Mouse (Mus musculus) spleen, adult 12 weeks (tissue): Measurements from ENCODE around the gene Gpx3.
"Not testable (repeated sequence)": the region's sequence is repeated elsewhere in the genome, so short reads cannot be mapped to it uniquely, and the experiment has no call there.

ENCODE experiments used
- DNase-seq: peaks from one replicate; pipeline ENCODE4 v3.0.0; 2022; ENCODE audit warnings: low spot score

Gene Gpx3

DNA sequence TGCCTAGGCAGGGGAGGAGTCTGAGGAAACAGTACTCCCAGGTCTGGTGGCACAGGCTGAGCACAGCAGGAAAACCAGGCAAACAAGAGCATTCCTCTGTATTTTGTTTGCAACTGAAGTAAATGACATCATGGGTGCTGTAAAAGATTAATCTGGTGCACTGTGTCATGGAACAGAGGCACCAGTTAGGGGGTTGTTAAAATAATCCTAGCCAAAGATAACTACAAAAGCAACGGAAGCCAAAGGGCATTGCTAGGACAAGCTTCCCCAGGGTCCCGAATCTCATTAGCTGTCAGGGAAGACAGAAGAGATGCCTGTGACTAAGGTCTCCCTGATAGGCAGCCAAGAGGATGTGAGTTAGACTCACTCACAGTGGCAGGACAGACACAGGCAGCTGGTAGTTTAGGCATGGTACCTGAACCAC is 21.2 kb upstream of the Gpx3 start:
- DNase-seq: no peak

- no peak for DNase-seq
These were observed 19.6 kb upstream of the Gpx3 start for GRCm38 (mm10) chr11:54882671-54883070.

GRCm38 (mm10) chr11:54884197-54884828 is 17.9 kb upstream of the Gpx3 start:
- no peak for DNase-seq

- no peak for DNase-seq
These were observed 17.3 kb upstream of the Gpx3 start for GRCm38 (mm10) chr11:54884937-54885336.

DNA sequence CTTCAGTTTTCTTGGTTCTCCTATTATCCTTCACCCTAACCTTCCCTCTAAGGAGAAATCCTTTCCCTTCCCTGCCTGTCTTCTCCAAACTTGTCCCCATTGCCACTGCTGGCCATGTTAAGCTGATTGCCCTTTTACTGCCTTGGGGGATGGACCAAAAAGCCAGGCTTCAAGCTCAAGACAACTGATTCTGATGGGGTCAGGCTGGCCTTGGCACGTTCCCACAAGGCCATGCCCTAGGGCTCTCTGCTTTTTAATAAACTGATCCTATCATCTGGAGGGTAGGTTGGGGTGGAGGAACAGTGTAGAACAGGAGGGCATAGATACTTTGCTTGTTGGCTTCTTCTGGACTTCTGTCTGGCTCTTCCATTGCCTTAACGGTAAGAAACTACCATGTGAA is 16.8 kb upstream of the Gpx3 start:
- DNase-seq: no peak

- DNase-seq: no peak
These were observed 14.3 kb upstream of the Gpx3 start for GRCm38 (mm10) chr11:54887927-54888326.

GRCm38 (mm10) chr11:54891341-54891740 is 10.9 kb upstream of the Gpx3 start:
- no peak for DNase-seq

GRCm38 (mm10) chr11:54892091-54892490 is 10.2 kb upstream of the Gpx3 start:
- DNase-seq: no peak

- DNase-seq: no peak
These were observed 7.7 kb upstream of the Gpx3 start for GRCm38 (mm10) chr11:54894589-54894988.

- not testable (repeated sequence) for DNase-seq
These were observed 5.6 kb upstream of the Gpx3 start for GRCm38 (mm10) chr11:54896646-54897045.

DNA sequence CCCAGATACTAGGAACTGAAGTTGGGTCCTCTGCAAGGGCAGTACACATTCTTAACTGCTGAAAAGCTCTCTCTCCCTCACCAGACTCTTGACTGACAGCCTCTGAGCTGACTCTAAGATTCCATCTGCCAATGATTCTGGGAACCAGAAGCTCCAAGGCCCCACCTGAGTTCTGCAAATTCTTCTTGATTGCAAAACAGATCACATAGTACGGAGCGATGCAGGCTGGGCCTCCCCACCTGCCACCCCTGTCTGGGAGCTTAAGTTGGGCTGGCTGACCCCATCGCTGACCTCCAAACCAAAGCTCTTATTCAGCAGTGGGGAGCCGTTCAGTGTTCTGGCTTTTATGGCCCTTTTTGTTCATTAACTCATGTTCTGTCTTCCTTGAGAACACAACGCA is 4.8 kb upstream of the Gpx3 start:
- no peak for DNase-seq

DNA sequence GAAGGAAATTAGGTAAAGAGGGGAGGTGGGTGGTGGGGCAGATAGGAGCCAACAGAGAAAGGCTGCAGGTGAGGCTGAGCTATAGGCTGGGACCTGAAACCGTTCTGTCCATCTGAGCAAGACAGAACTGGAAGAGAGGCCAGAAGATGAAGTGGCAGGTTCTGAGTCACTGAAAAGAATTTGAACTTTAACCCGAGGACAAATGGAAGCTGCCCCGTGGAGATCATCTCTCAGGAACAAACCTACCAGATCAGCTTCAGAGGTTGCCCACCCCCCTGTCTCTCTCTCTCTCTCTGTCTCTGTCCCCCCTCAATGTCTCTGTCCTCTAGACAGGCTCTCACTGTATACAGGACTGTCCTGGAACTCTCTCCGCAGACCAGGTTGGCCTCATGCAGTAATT is 2.6 kb upstream of the Gpx3 start:
- DNase-seq: no peak

GRCm38 (mm10) chr11:54903339-54903738 is 1.1 kb downstream of the Gpx3 start:
- no peak for DNase-seq

GRCm38 (mm10) chr11:54903940-54904706 is 1.9 kb downstream of the Gpx3 start:
- no peak for DNase-seq

DNA sequence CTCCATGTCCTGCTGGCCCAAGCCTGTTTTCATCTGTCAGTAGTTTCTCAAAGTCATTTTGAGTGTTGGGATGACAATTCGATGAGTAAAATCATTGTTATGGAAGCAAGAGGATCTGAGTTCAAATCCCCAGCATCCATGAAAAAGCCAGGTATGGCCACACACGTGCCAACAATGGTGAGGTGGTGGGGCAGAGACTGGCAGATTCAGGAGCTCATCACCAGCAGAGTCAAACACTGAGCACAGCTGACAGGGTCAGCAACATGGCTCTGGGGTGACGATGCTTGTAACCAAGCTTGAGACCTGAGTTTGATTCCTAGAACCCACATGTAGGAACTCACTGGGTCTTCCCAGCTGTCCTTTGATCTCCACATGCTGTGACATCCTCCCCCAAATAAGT is 2.8 kb downstream of the Gpx3 start:
- DNase-seq: no peak

DNA sequence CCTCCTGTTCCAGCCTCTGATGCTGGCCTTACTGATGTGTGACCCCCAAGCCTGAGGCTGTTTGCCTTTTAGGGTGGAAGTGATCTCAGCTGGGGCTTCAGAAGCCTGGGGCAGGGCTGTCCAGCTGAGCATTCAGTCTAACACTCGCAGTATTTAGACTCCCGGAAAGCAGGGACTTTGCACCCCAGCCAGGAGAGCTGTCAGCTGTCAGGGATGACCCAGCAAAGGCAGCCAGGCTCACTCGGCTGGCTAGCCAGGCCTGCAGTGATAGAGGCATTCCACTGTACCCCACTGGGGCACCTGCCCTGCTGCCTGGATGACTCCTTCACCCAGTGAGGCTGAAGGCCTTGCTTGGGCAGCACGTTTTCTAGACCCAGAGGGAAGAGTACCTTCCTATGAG is 3.7 kb downstream of the Gpx3 start:
- DNase-seq: no peak

DNA sequence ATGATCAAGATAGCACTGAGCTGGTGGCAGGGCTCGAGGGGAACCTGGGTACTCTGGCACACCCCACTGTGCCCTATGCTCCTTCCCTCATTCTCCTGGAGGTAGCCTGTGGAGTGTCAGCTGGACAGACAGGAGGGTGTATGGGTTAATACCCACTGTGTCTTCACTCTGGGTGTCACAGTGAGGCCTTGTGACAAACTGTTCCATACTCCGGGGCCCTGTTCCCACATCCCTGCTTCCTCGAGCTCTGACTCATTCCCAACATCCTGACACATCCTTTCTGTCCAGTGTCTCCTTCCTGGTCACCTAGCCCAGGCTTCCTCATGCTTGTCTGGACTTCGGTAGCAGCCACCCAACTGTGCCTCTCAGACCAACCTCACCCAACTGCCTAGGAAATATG is 4.2 kb downstream of the Gpx3 start:
- DNase-seq: no peak

DNA sequence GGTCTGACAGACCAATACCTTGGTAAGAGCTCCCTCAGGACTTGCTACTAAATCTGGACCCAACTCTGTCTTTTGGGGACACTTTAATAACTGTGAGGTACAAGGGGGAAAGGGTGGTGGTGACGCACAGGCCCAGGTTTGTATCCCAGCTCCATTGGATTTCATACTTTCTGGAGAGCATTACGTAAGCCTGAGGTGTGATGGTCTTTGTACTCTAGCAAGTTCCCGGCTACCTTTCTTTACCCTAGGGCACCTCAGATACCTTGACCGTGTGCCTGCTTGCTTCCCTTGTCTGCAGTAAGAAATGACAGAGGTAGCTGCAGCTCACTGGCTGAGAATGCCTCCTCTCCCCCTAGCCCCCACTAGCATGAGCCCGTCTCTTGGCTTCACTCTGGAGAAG is 5.0 kb downstream of the Gpx3 start:
- no peak for DNase-seq

DNA sequence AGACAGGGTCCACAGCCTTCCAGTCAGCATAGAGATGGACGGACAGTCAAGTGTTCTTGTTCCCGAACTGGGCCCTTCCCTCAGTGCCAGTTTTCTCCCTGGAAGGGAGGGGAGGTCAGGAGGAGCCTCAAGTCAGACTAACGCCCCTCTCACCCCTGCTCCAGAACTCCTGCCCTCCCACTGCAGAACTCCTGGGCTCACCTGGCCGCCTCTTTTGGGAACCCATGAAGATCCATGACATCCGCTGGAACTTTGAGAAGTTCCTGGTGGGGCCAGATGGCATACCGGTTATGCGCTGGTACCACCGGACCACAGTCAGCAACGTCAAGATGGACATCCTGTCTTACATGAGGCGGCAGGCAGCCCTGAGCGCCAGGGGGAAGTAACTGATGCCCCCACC is 7.0 kb downstream of the Gpx3 start:
- no peak for DNase-seq

- no peak for DNase-seq
These were observed 7.9 kb downstream of the Gpx3 start for GRCm38 (mm10) chr11:54910081-54910665.

- no peak for DNase-seq
These were observed 8.9 kb downstream of the Gpx3 start for GRCm38 (mm10) chr11:54911201-54911600.

- no peak for DNase-seq
These were observed 9.6 kb downstream of the Gpx3 start for GRCm38 (mm10) chr11:54911671-54912502.
